Mouse (Mus musculus): ENCODE data around the gene Ano1. TPM values are rescaled to one million over a fixed set of nuclear protein-coding genes. Genes with fewer than 3 reads are reported as not detected.

The Ano1 gene
- total and polyA plus RNA-seq, 2 experiments: 0.97 to 2.4 TPM

GRCm38 (mm10) chr7:144738357-144738798 lies 13.4 kb downstream of the Ano1 start:
- DNase-seq (ENCODE audit: extremely low read depth, low read depth, low spot score): no peak
- H3K4me1 ChIP-seq (ENCODE audit: control insufficient read depth, insufficient read depth, low read length): no peaks in the 10 kb centered on the region
- WGBS: 4% methylated on average over 32 of the region's 33 CpGs
- no peak overlapping the region for H3K27ac ChIP-seq (replicated peaks; ENCODE audit: insufficient read depth, low read depth, low read length)
- peaks cover 5% of the 10 kb centered on the region for H3K27me3 ChIP-seq (ENCODE audit: control insufficient read depth, insufficient read depth, low read length)
- H3K36me3 ChIP-seq (ENCODE audit: control insufficient read depth, insufficient read depth, low read length): no peaks in the 10 kb centered on the region
- no peak for TF ChIP-seq CTCF (IDR thresholded peaks at IDR 0.05; ENCODE audit: low read depth, low read length)
- H3K79me2 ChIP-seq (ENCODE audit: control insufficient read depth, insufficient read depth, low read length): no peaks in the 10 kb centered on the region
- H3K4me3 ChIP-seq (ENCODE audit: insufficient read depth, low read depth, low read length): peak overlapping the region; percentile 47
- H3K9ac ChIP-seq (ENCODE audit: low read depth, low read length): peak overlapping the region; percentile 10; the same call in 1 of the 2 replicates

- H3K9ac ChIP-seq (ENCODE audit: low read depth, low read length): no peak overlapping the region
- 49% methylated on average over 4 of the region's 4 CpGs for WGBS
- no peaks in the 10 kb centered on the region for H3K79me2 ChIP-seq (ENCODE audit: control insufficient read depth, insufficient read depth, low read length)
- no peaks in the 10 kb centered on the region for H3K36me3 ChIP-seq (ENCODE audit: control insufficient read depth, insufficient read depth, low read length)
- no peak overlapping the region for H3K4me3 ChIP-seq (ENCODE audit: insufficient read depth, low read depth, low read length)
- no peaks in the 10 kb centered on the region for H3K27me3 ChIP-seq (ENCODE audit: control insufficient read depth, insufficient read depth, low read length)
- no peaks in the 10 kb centered on the region for H3K4me1 ChIP-seq (ENCODE audit: control insufficient read depth, insufficient read depth, low read length)
- H3K27ac ChIP-seq (replicated peaks; ENCODE audit: insufficient read depth, low read depth, low read length): no peak overlapping the region
- no peak for DNase-seq (ENCODE audit: extremely low read depth, low read depth, low spot score)
- TF ChIP-seq POLR2A (IDR thresholded peaks at IDR 0.05; ENCODE audit: extremely low read depth, insufficient read depth, low read length): no peak
- TF ChIP-seq CTCF (IDR thresholded peaks at IDR 0.05; ENCODE audit: low read depth, low read length): no peak
These were observed 19.9 kb downstream of the Ano1 start for GRCm38 (mm10) chr7:144731897-144732291.

- H3K27ac ChIP-seq (replicated peaks; ENCODE audit: insufficient read depth, low read depth, low read length): no peak overlapping the region
- no peak for DNase-seq (ENCODE audit: extremely low read depth, low read depth, low spot score)
- H3K4me1 ChIP-seq (ENCODE audit: control insufficient read depth, insufficient read depth, low read length): no peaks in the 10 kb centered on the region
- H3K36me3 ChIP-seq (ENCODE audit: control insufficient read depth, insufficient read depth, low read length): no peaks in the 10 kb centered on the region
- no peak overlapping the region for H3K4me3 ChIP-seq (ENCODE audit: insufficient read depth, low read depth, low read length)
- H3K79me2 ChIP-seq (ENCODE audit: control insufficient read depth, insufficient read depth, low read length): no peaks in the 10 kb centered on the region
- H3K9ac ChIP-seq (ENCODE audit: low read depth, low read length): no peak overlapping the region
- TF ChIP-seq CTCF (IDR thresholded peaks at IDR 0.05; ENCODE audit: low read depth, low read length) (no peak), POLR2A (IDR thresholded peaks at IDR 0.05; ENCODE audit: extremely low read depth, insufficient read depth, low read length) (no peak)
- no peaks in the 10 kb centered on the region for H3K27me3 ChIP-seq (ENCODE audit: control insufficient read depth, insufficient read depth, low read length)
- WGBS: 26% methylated on average over 9 of the region's 9 CpGs
These were observed 20.4 kb downstream of the Ano1 start for GRCm38 (mm10) chr7:144731182-144731896.

- no peak overlapping the region for H3K4me3 ChIP-seq (ENCODE audit: insufficient read depth, low read depth, low read length)
- H3K27ac ChIP-seq (replicated peaks; ENCODE audit: insufficient read depth, low read depth, low read length): no peak overlapping the region
- H3K36me3 ChIP-seq (ENCODE audit: control insufficient read depth, insufficient read depth, low read length): no peaks in the 10 kb centered on the region
- 30% methylated on average over 1 of the region's 1 CpGs for WGBS
- peaks cover 3% of the 10 kb centered on the region; the same call in 1 of the 2 replicates for H3K27me3 ChIP-seq (ENCODE audit: control insufficient read depth, insufficient read depth, low read length)
- no peak for TF ChIP-seq POLR2A (IDR thresholded peaks at IDR 0.05; ENCODE audit: extremely low read depth, insufficient read depth, low read length)
- TF ChIP-seq CTCF (IDR thresholded peaks at IDR 0.05; ENCODE audit: low read depth, low read length): no peak
- DNase-seq (ENCODE audit: extremely low read depth, low read depth, low spot score): no peak
- no peaks in the 10 kb centered on the region for H3K79me2 ChIP-seq (ENCODE audit: control insufficient read depth, insufficient read depth, low read length)
- no peaks in the 10 kb centered on the region for H3K4me1 ChIP-seq (ENCODE audit: control insufficient read depth, insufficient read depth, low read length)
- no peak overlapping the region for H3K9ac ChIP-seq (ENCODE audit: low read depth, low read length)
These were observed 27.5 kb downstream of the Ano1 start for GRCm38 (mm10) chr7:144724283-144724682.

GRCm38 (mm10) chr7:144719956-144720355 lies 31.8 kb downstream of the Ano1 start:
- WGBS: 78% methylated on average over 4 of the region's 4 CpGs
- no peak for DNase-seq (ENCODE audit: extremely low read depth, low read depth, low spot score)

GRCm38 (mm10) chr7:144717736-144718135 lies 34.0 kb downstream of the Ano1 start:
- H3K79me2 ChIP-seq (ENCODE audit: control insufficient read depth, insufficient read depth, low read length): no peaks in the 10 kb centered on the region
- H3K36me3 ChIP-seq (ENCODE audit: control insufficient read depth, insufficient read depth, low read length): no peaks in the 10 kb centered on the region
- no peak overlapping the region for H3K9ac ChIP-seq (ENCODE audit: low read depth, low read length)
- H3K27me3 ChIP-seq (ENCODE audit: control insufficient read depth, insufficient read depth, low read length): no peaks in the 10 kb centered on the region; the same call in 1 of the 2 replicates
- TF ChIP-seq POLR2A (IDR thresholded peaks at IDR 0.05; ENCODE audit: extremely low read depth, insufficient read depth, low read length) (no peak), CTCF (IDR thresholded peaks at IDR 0.05; ENCODE audit: low read depth, low read length) (no peak)
- no peak for DNase-seq (ENCODE audit: extremely low read depth, low read depth, low spot score)
- WGBS: 81% methylated on average over 5 of the region's 5 CpGs
- H3K4me3 ChIP-seq (ENCODE audit: insufficient read depth, low read depth, low read length): no peak overlapping the region
- H3K27ac ChIP-seq (replicated peaks; ENCODE audit: insufficient read depth, low read depth, low read length): no peak overlapping the region
- H3K4me1 ChIP-seq (ENCODE audit: control insufficient read depth, insufficient read depth, low read length): no peaks in the 10 kb centered on the region

More at GRCm38 (mm10) chr7:144719956-144720355, 31.8 kb downstream of the Ano1 start:
- Histone ChIP-seq H3K27me3 (ENCODE audit: control insufficient read depth, insufficient read depth, low read length) (peaks cover 3% of the 10 kb centered on the region; the same call in 1 of the 2 replicates), H3K27ac (replicated peaks; ENCODE audit: insufficient read depth, low read depth, low read length) (no peak overlapping the region), H3K36me3 (ENCODE audit: control insufficient read depth, insufficient read depth, low read length) (no peaks in the 10 kb centered on the region), H3K9ac (ENCODE audit: low read depth, low read length) (no peak overlapping the region), H3K4me1 (ENCODE audit: control insufficient read depth, insufficient read depth, low read length) (no peaks in the 10 kb centered on the region), H3K4me3 (ENCODE audit: insufficient read depth, low read depth, low read length) (no peak overlapping the region), H3K79me2 (ENCODE audit: control insufficient read depth, insufficient read depth, low read length) (no peaks in the 10 kb centered on the region)
- no peak for TF ChIP-seq POLR2A (IDR thresholded peaks at IDR 0.05; ENCODE audit: extremely low read depth, insufficient read depth, low read length)
- TF ChIP-seq CTCF (IDR thresholded peaks at IDR 0.05; ENCODE audit: low read depth, low read length): no peak

All from liver, adult 2 months (tissue).